Mouse (Mus musculus) cerebellum, adult 8-10 months (tissue): Measurements from ENCODE around the gene Tmem43.

ENCODE experiments used
- DNase-seq: peaks from one replicate; pipeline ENCODE4 v3.0.0; 2022

Gene Tmem43

GRCm38 (mm10) chr6:91489872-91490271 is 16.4 kb downstream of the Tmem43 start:
- no peak for DNase-seq

- DNase-seq, result no peak
Observed at GRCm38 (mm10) chr6:91491004-91491403, 17.5 kb downstream of the Tmem43 start.

- DNase-seq, result no peak
Observed at GRCm38 (mm10) chr6:91493053-91493452, 19.6 kb downstream of the Tmem43 start.

GRCm38 (mm10) chr6:91494526-91494925 is 21.0 kb downstream of the Tmem43 start:
- no peak for DNase-seq

GRCm38 (mm10) chr6:91503302-91503701 is 29.8 kb downstream of the Tmem43 start:
- no peak for DNase-seq

- no peak for DNase-seq
Observed at GRCm38 (mm10) chr6:91506036-91506435, 32.5 kb downstream of the Tmem43 start.

- DNase-seq, result no peak
Observed at GRCm38 (mm10) chr6:91508041-91508440, 34.5 kb downstream of the Tmem43 start.

- DNase-seq, result peak; percentile 56
Observed at GRCm38 (mm10) chr6:91509326-91509725, 35.8 kb downstream of the Tmem43 start.

- DNase-seq, result no peak
Observed at GRCm38 (mm10) chr6:91510211-91510610, 36.7 kb downstream of the Tmem43 start.

GRCm38 (mm10) chr6:91514135-91514534 is 40.6 kb downstream of the Tmem43 start:
- no peak for DNase-seq

GRCm38 (mm10) chr6:91514737-91515362 is 41.3 kb downstream of the Tmem43 start:
- DNase-seq, result no peak

GRCm38 (mm10) chr6:91515545-91516449 is 42.3 kb downstream of the Tmem43 start, which contains the start of the genes Xpc and Lsm3:
Xpc (minus strand) TSS chr6:91515888.
Lsm3 (plus strand) TSS chr6:91515928.
- DNase-seq, result peak; percentile 99

GRCm38 (mm10) chr6:91518454-91519020 is 45.0 kb downstream of the Tmem43 start:
- no peak for DNase-seq

GRCm38 (mm10) chr6:91522816-91523215 is 49.3 kb downstream of the Tmem43 start:
- DNase-seq, result no peak

- DNase-seq, result no peak
Observed at GRCm38 (mm10) chr6:91525544-91525943, 52.0 kb downstream of the Tmem43 start.

GRCm38 (mm10) chr6:91527227-91527860 is 53.8 kb downstream of the Tmem43 start:
- DNase-seq, result peak; percentile 15

GRCm38 (mm10) chr6:91528265-91528664 is 54.8 kb downstream of the Tmem43 start:
- no peak for DNase-seq

GRCm38 (mm10) chr6:91530673-91531072 is 57.2 kb downstream of the Tmem43 start:
- DNase-seq, result no peak

- DNase-seq, result no peak
Observed at GRCm38 (mm10) chr6:91531276-91531675, 57.8 kb downstream of the Tmem43 start.

GRCm38 (mm10) chr6:91532661-91533060 is 59.2 kb downstream of the Tmem43 start:
- no peak for DNase-seq

GRCm38 (mm10) chr6:91533359-91533758 is 59.9 kb downstream of the Tmem43 start:
- no peak for DNase-seq

- DNase-seq, result no peak
Observed at GRCm38 (mm10) chr6:91533771-91534170, 60.3 kb downstream of the Tmem43 start.

- no peak for DNase-seq
Observed at GRCm38 (mm10) chr6:91534268-91534667, 60.8 kb downstream of the Tmem43 start.
